Mouse (Mus musculus) MEL (cell line): ENCODE results near the gene Tjp2. TPM values are rescaled to one million over a fixed set of nuclear protein-coding genes. Genes with fewer than 3 reads are reported as not detected.

ENCODE experiments used
- DNase-seq: peaks from one replicate; pipeline ENCODE4 v3.0.0; 2011; ENCODE audit warnings: low read depth, low spot score
- H3K27ac ChIP-seq: 2 replicates; pipeline ENCODE4 v1.5.1; 2012; ENCODE audit warnings: low read depth, mild to moderate bottlenecking, control low read depth, low read length, moderate library complexity; ENCODE audit not compliant: control insufficient read depth
- H3K27me3 ChIP-seq, 2 experiments: fragments of 150-350 bp in 1 of 2; sonication (generic) in 1 of 2; 2 replicates each; pipeline ENCODE4 v1.6.1; 2012; ENCODE audit warnings: low read length in 2 of 2, mild to moderate bottlenecking in 2 of 2, improper control_type of control experiment in 1 of 2, moderate library complexity in 1 of 2; ENCODE audit not compliant: insufficient read depth in 2 of 2, control insufficient read depth in 1 of 2
- H3K36me3 ChIP-seq, 2 experiments: 2 replicates each; pipeline ENCODE4 v1.6.1; 2012 to 2014; ENCODE audit warnings: low read length in 2 of 2, improper control_type of control experiment in 1 of 2, inconsistent platforms in 1 of 2, mild to moderate bottlenecking in 1 of 2; ENCODE audit not compliant: insufficient read depth in 2 of 2, control insufficient read depth in 1 of 2
- H3K4me1 ChIP-seq, 2 experiments: fragments of 150-350 bp in 1 of 2; sonication (generic) in 1 of 2; 2 replicates each; pipeline ENCODE4 v1.6.1; 2012; ENCODE audit warnings: low read length in 2 of 2, improper control_type of control experiment in 1 of 2, mild to moderate bottlenecking in 1 of 2; ENCODE audit not compliant: insufficient read depth in 2 of 2, control insufficient read depth in 1 of 2
- H3K4me3 ChIP-seq, 2 experiments: fragments of 150-350 bp in 1 of 2; sonication (generic) in 1 of 2; 2 replicates each; pipeline ENCODE4 v1.5.1; 2012; ENCODE audit warnings: low read depth in 2 of 2, low read length in 2 of 2, mild to moderate bottlenecking in 2 of 2, moderate library complexity in 2 of 2, control low read depth in 1 of 2, improper control_type of control experiment in 1 of 2; ENCODE audit not compliant: control insufficient read depth in 1 of 2, insufficient read depth in 1 of 2
- H3K79me2 ChIP-seq: 2 replicates; pipeline ENCODE4 v1.6.1; 2012; ENCODE audit warnings: mild to moderate bottlenecking, low read length, moderate library complexity; ENCODE audit not compliant: control insufficient read depth, poor library complexity, insufficient read depth
- H3K9ac ChIP-seq: 2 replicates; pipeline ENCODE4 v1.6.1; 2012; ENCODE audit warnings: low read depth, mild to moderate bottlenecking, control low read depth, low read length, moderate library complexity; ENCODE audit not compliant: control insufficient read depth, poor library complexity, severe bottlenecking
- H3K9me3 ChIP-seq: fragments of 150-350 bp; sonication (generic); replicated peaks from 2 replicates; pipeline ENCODE4 v1.6.1; 2012; ENCODE audit warnings: mild to moderate bottlenecking, low read length, improper control_type of control experiment, moderate library complexity; ENCODE audit not compliant: insufficient read depth
- BHLHE40 ChIP-seq: IDR thresholded peaks from 2 replicates; pipeline ENCODE4 v1.6.1; 2012; ENCODE audit warnings: low read depth, mild to moderate bottlenecking, inconsistent platforms, low read length, improper control_type of control experiment, borderline replicate concordance
- CHD1 ChIP-seq: IDR thresholded peaks from 2 replicates; pipeline ENCODE4 v1.6.1; 2012; ENCODE audit warnings: low read depth, mild to moderate bottlenecking, inconsistent platforms, low read length, improper control_type of control experiment
- CHD2 ChIP-seq: IDR thresholded peaks from 2 replicates; pipeline ENCODE4 v1.6.1; 2011; ENCODE audit warnings: low read length, improper control_type of control experiment
- E2F4 ChIP-seq: IDR thresholded peaks from 2 replicates; pipeline ENCODE4 v1.6.1; 2011; ENCODE audit warnings: low read depth, low read length, improper control_type of control experiment, borderline replicate concordance
- ETS1 ChIP-seq: IDR thresholded peaks from 2 replicates; pipeline ENCODE4 v1.6.1; 2012; ENCODE audit warnings: low read depth, mild to moderate bottlenecking, inconsistent platforms, low read length, improper control_type of control experiment, moderate library complexity
- MAFK ChIP-seq: IDR thresholded peaks from 2 replicates; pipeline ENCODE4 v1.6.1; 2011; ENCODE audit warnings: low read depth, mild to moderate bottlenecking, low read length, improper control_type of control experiment, borderline replicate concordance
- MEF2A ChIP-seq: IDR thresholded peaks from 2 replicates; pipeline ENCODE4 v1.6.1; 2014; ENCODE audit warnings: low read depth, mild to moderate bottlenecking, inconsistent platforms, low read length, improper control_type of control experiment; ENCODE audit not compliant: poor library complexity, insufficient replicate concordance, severe bottlenecking; ENCODE audit errors: extremely low read depth
- MYC ChIP-seq: IDR thresholded peaks from 2 replicates; pipeline ENCODE4 v1.6.1; 2011; ENCODE audit warnings: low read depth, mild to moderate bottlenecking, low read length, improper control_type of control experiment, moderate library complexity
- NRF1 ChIP-seq: IDR thresholded peaks from 2 replicates; pipeline ENCODE4 v1.6.1; 2014; ENCODE audit warnings: low read depth, mild to moderate bottlenecking, inconsistent platforms, low read length, improper control_type of control experiment, moderate library complexity; ENCODE audit not compliant: poor library complexity, insufficient read depth, severe bottlenecking
- POLR2AphosphoS2 ChIP-seq: IDR thresholded peaks from 2 replicates; pipeline ENCODE4 v1.6.1; 2011; ENCODE audit warnings: low read length, improper control_type of control experiment
- POLR2AphosphoS5 ChIP-seq: IDR thresholded peaks from 2 replicates; pipeline ENCODE4 v1.6.1; 2012; ENCODE audit warnings: low read depth, borderline replicate concordance, mild to moderate bottlenecking, inconsistent platforms, low read length, moderate library complexity, mixed read lengths
- TAL1 ChIP-seq: IDR thresholded peaks from 2 replicates; pipeline ENCODE4 v1.6.1; 2012; ENCODE audit warnings: mild to moderate bottlenecking, inconsistent platforms, low read length, moderate library complexity, mixed read lengths
- TBP ChIP-seq: IDR thresholded peaks from 2 replicates; pipeline ENCODE4 v1.8.0; 2011; ENCODE audit warnings: low read depth, low read length, improper control_type of control experiment
- TCF12 ChIP-seq: IDR thresholded peaks from 2 replicates; pipeline ENCODE4 v1.6.1; 2014; ENCODE audit warnings: low read depth, mild to moderate bottlenecking, inconsistent platforms, low read length, improper control_type of control experiment, moderate library complexity
- ZC3H11A ChIP-seq: IDR thresholded peaks from 2 replicates; pipeline ENCODE4 v1.6.1; 2012; ENCODE audit warnings: low read depth, mild to moderate bottlenecking, inconsistent platforms, low read length, improper control_type of control experiment
- ZKSCAN1 ChIP-seq: IDR thresholded peaks from 2 replicates; pipeline ENCODE4 v1.6.1; 2012; ENCODE audit warnings: low read depth, mild to moderate bottlenecking, inconsistent platforms, low read length, improper control_type of control experiment, moderate library complexity
- ZMIZ1 ChIP-seq: IDR thresholded peaks from 2 replicates; pipeline ENCODE4 v1.6.1; 2012; ENCODE audit warnings: low read depth, mild to moderate bottlenecking, inconsistent platforms, low read length, improper control_type of control experiment, moderate library complexity
- ZNF384 ChIP-seq: IDR thresholded peaks from 2 replicates; pipeline ENCODE4 v1.6.1; 2012; ENCODE audit warnings: low read depth, mild to moderate bottlenecking, inconsistent platforms, low read length, improper control_type of control experiment
- polyA plus RNA-seq, 2 experiments: library from polyadenylated mRNA; stranded (reverse) in 1 of 2; unstranded in 1 of 2; fragments of >175 nt in 1 of 2; fragments of >200 nt in 1 of 2; gene quantifications; 2 replicates each; pipeline versions ENCODE4 v1.2.1 to v1.2.4; 2012; ENCODE audit warnings: low replicate concordance in 2 of 2, low read depth in 1 of 2; ENCODE audit not compliant: insufficient read length in 2 of 2, insufficient read depth in 1 of 2, missing spikeins in 1 of 2
- total RNA-seq: library from RNA; depleted of rRNA; stranded (reverse); fragments of 300-350 nt; gene quantifications from 2 replicates; pipeline ENCODE4 v1.2.3, GENCODE M21; 2012

Tjp2 gene
- total and polyA plus RNA-seq, 3 experiments = 3.0 to 8.3 TPM; not detected in 1

DNA sequence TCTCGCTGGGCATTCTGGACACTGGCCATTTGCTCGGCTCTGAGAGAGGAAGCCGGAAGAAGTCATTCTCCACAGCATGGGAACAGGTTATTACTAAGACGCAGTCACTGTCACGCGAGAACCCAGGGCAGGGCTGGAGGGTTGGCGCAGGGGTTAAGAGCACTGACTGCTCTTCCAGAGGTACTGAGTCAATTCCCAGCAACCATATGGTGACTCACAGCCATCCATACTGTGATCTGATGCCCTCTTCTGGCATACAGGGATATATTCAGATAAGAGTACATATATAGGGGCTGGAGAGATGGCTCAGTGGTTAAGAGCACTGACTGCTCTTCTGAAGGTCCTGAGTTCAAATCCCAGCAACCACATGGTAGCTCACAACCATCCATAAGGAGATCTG is 113.2 kb downstream of the Tjp2 start:
- H3K9me3 ChIP-seq = no peaks in the 10 kb centered on the region
- DNase-seq = no peak
- no peaks in the 10 kb centered on the region for H3K27me3 ChIP-seq
- H3K4me3 ChIP-seq = no peak overlapping the region
- H3K36me3 ChIP-seq = no peaks in the 10 kb centered on the region
- no peaks in the 10 kb centered on the region for H3K4me1 ChIP-seq
- TF ChIP-seq TCF12 (no peak), MYC (no peak)
- H3K27ac ChIP-seq = no peak overlapping the region
- H3K9ac ChIP-seq = no peak overlapping the region
- H3K79me2 ChIP-seq = no peaks in the 10 kb centered on the region

DNA sequence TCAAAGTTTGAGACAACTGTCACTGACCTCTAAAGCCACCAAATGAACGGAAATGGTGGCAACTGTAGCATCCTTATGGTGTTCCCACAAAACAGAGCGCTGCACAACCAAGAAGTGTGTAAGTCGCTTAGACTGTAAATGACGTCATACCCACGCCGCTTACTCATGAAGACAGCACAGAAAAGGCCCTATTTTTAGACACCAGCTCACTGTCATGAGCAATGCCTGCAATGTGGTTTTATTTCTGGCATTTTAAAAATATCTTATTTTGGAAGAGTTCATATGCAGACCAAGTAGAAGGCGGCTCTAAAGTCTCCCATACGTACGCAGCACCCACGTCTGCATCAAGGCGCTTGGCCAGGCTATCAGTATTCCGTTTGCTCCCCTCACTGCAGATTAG is 117.1 kb downstream of the Tjp2 start:
- Histone ChIP-seq H3K27me3 (no peaks in the 10 kb centered on the region), H3K4me1 (no peaks in the 10 kb centered on the region), H3K27ac (no peak overlapping the region), H3K79me2 (no peaks in the 10 kb centered on the region), H3K36me3 (no peaks in the 10 kb centered on the region), H3K9ac (no peak overlapping the region), H3K4me3 (no peak overlapping the region), H3K9me3 (no peaks in the 10 kb centered on the region)
- TF ChIP-seq TAL1 (no peak), ZNF384 (no peak), CHD1 (no peak), BHLHE40 (no peak), ZMIZ1 (no peak), CHD2 (no peak), ETS1 (no peak), POLR2AphosphoS2 (no peak), ZC3H11A (no peak), MEF2A (no peak), ZKSCAN1 (no peak), TBP (no peak), MAFK (no peak)
- no peak for DNase-seq

DNA sequence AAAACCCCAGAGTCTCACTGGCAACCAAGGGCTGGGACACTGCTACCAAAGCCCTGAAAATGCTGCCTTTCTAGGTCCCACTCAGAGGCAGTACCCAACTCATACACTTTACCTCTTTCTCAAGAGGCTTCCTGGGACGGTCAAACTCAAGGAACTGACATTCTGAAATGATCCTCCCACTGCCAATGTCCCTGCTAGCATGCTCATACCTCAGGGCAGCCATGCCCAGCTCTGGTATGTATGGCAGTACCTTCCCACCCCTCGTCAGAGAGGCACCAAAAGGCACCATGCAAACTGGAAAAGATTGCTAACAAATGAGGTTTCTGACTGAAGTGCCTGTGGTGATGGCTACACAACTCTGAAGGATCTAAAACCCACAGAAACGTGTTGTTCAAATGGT is 121.0 kb downstream of the Tjp2 start:
- Histone ChIP-seq H3K27ac (no peak overlapping the region), H3K27me3 (no peaks in the 10 kb centered on the region), H3K4me3 (no peak overlapping the region)
- no peak for DNase-seq
- TF ChIP-seq NRF1 (no peak), POLR2AphosphoS5 (no peak), MAFK (no peak), E2F4 (no peak)
- TF ChIP-seq, all 39 proteins: peak for 0
- H3K4me1 ChIP-seq = no peaks in the 10 kb centered on the region; a peak in 1 of 4 replicates
- no peaks in the 10 kb centered on the region; a peak in 1 of 4 replicates for H3K36me3 ChIP-seq
- no peaks in the 10 kb centered on the region for H3K79me2 ChIP-seq
- H3K9me3 ChIP-seq = no peaks in the 10 kb centered on the region
- no peak overlapping the region for H3K9ac ChIP-seq
